Mouse (Mus musculus): ENCODE measurements around the gene Map6. TPM values are rescaled to one million over a fixed set of nuclear protein-coding genes. Genes with fewer than 3 reads are reported as not detected.

Gene Map6
- polyA plus RNA-seq, 1 experiment from 2014 or later = 2.0 TPM

GRCm38 (mm10) chr7:99311433-99311832, 44.2 kb downstream of the Map6 start:
- no peak for ATAC-seq (replicated peaks; ENCODE audit: insufficient number of reproducible peaks, low FRiP score, low TSS enrichment)
- H3K27ac ChIP-seq (ENCODE audit: low read depth, low read length) = no peak overlapping the region
- no peaks in the 10 kb centered on the region for H3K36me3 ChIP-seq (ENCODE audit: control insufficient read depth, insufficient read depth, low read length)
- H3K4me2 ChIP-seq = no peak overlapping the region
- 67% methylated on average over 7 of the region's 7 CpGs for WGBS (ENCODE audit: insufficient replicate concordance)
- H3K4me1 ChIP-seq (ENCODE audit: control insufficient read depth, insufficient read depth, low read length) = peaks cover 14% of the 10 kb centered on the region
- H3K27me3 ChIP-seq (ENCODE audit: control insufficient read depth, insufficient read depth, low read length) = no peaks in the 10 kb centered on the region; the same call in 1 of the 2 replicates
- no peak overlapping the region for H3K9ac ChIP-seq (ENCODE audit: low read depth, low read length)
- no peak overlapping the region for H3K4me3 ChIP-seq (ENCODE audit: low read depth, low read length)
- no peaks in the 10 kb centered on the region for H3K9me3 ChIP-seq (replicated peaks; ENCODE audit: control insufficient read depth, low read length)

GRCm38 (mm10) chr7:99312058-99312457, 44.8 kb downstream of the Map6 start:
- Histone ChIP-seq H3K36me3 (ENCODE audit: control insufficient read depth, insufficient read depth, low read length) (no peaks in the 10 kb centered on the region), H3K27ac (ENCODE audit: low read depth, low read length) (no peak overlapping the region), H3K4me3 (ENCODE audit: low read depth, low read length) (no peak overlapping the region), H3K4me2 (no peak overlapping the region), H3K4me1 (ENCODE audit: control insufficient read depth, insufficient read depth, low read length) (peaks cover 8% of the 10 kb centered on the region), H3K9me3 (replicated peaks; ENCODE audit: control insufficient read depth, low read length) (no peaks in the 10 kb centered on the region), H3K27me3 (ENCODE audit: control insufficient read depth, insufficient read depth, low read length) (peaks cover 3% of the 10 kb centered on the region), H3K9ac (ENCODE audit: low read depth, low read length) (no peak overlapping the region)
- ATAC-seq (replicated peaks; ENCODE audit: insufficient number of reproducible peaks, low FRiP score, low TSS enrichment) = no peak
- whole genome bisulfite sequencing (ENCODE audit: insufficient replicate concordance) = 54% methylated on average over 4 of the region's 4 CpGs

GRCm38 (mm10) chr7:99312671-99313143, 45.5 kb downstream of the Map6 start:
- Histone ChIP-seq H3K4me1 (ENCODE audit: control insufficient read depth, insufficient read depth, low read length) (peaks cover 4% of the 10 kb centered on the region; the same call in 1 of the 2 replicates), H3K27me3 (ENCODE audit: control insufficient read depth, insufficient read depth, low read length) (peaks cover 4% of the 10 kb centered on the region), H3K36me3 (ENCODE audit: control insufficient read depth, insufficient read depth, low read length) (no peaks in the 10 kb centered on the region), H3K27ac (ENCODE audit: low read depth, low read length) (no peak overlapping the region), H3K4me3 (ENCODE audit: low read depth, low read length) (no peak overlapping the region), H3K9me3 (replicated peaks; ENCODE audit: control insufficient read depth, low read length) (no peaks in the 10 kb centered on the region), H3K9ac (ENCODE audit: low read depth, low read length) (no peak overlapping the region), H3K4me2 (no peak overlapping the region)
- no peak for ATAC-seq (replicated peaks; ENCODE audit: insufficient number of reproducible peaks, low FRiP score, low TSS enrichment)
- 57% methylated on average over 8 of the region's 8 CpGs for WGBS (ENCODE audit: insufficient replicate concordance)

GRCm38 (mm10) chr7:99313253-99313652, 46.0 kb downstream of the Map6 start:
- Histone ChIP-seq H3K27ac (ENCODE audit: low read depth, low read length) (no peak overlapping the region), H3K4me1 (ENCODE audit: control insufficient read depth, insufficient read depth, low read length) (peaks cover 4% of the 10 kb centered on the region; the same call in 1 of the 2 replicates), H3K27me3 (ENCODE audit: control insufficient read depth, insufficient read depth, low read length) (peaks cover 4% of the 10 kb centered on the region), H3K9me3 (replicated peaks; ENCODE audit: control insufficient read depth, low read length) (no peaks in the 10 kb centered on the region), H3K4me2 (no peak overlapping the region), H3K9ac (ENCODE audit: low read depth, low read length) (no peak overlapping the region), H3K4me3 (ENCODE audit: low read depth, low read length) (no peak overlapping the region), H3K36me3 (ENCODE audit: control insufficient read depth, insufficient read depth, low read length) (no peaks in the 10 kb centered on the region)
- WGBS (ENCODE audit: insufficient replicate concordance) = 71% methylated on average over 8 of the region's 8 CpGs
- no peak for ATAC-seq (replicated peaks; ENCODE audit: insufficient number of reproducible peaks, low FRiP score, low TSS enrichment)

GRCm38 (mm10) chr7:99314565-99314964, 47.3 kb downstream of the Map6 start:
- no peak overlapping the region for H3K4me2 ChIP-seq
- H3K27ac ChIP-seq (ENCODE audit: low read depth, low read length) = no peak overlapping the region
- ATAC-seq (replicated peaks; ENCODE audit: insufficient number of reproducible peaks, low FRiP score, low TSS enrichment) = no peak
- no peak overlapping the region for H3K9ac ChIP-seq (ENCODE audit: low read depth, low read length)
- H3K27me3 ChIP-seq (ENCODE audit: control insufficient read depth, insufficient read depth, low read length) = peaks cover 4% of the 10 kb centered on the region
- H3K36me3 ChIP-seq (ENCODE audit: control insufficient read depth, insufficient read depth, low read length) = no peaks in the 10 kb centered on the region
- H3K4me1 ChIP-seq (ENCODE audit: control insufficient read depth, insufficient read depth, low read length) = peaks cover 11% of the 10 kb centered on the region; the same call in 1 of the 2 replicates
- WGBS (ENCODE audit: insufficient replicate concordance) = 73% methylated on average over 4 of the region's 4 CpGs
- no peak overlapping the region for H3K4me3 ChIP-seq (ENCODE audit: low read depth, low read length)
- H3K9me3 ChIP-seq (replicated peaks; ENCODE audit: control insufficient read depth, low read length) = no peaks in the 10 kb centered on the region

GRCm38 (mm10) chr7:99316207-99316606, 49.0 kb downstream of the Map6 start:
- Histone ChIP-seq H3K4me2 (no peak overlapping the region), H3K4me3 (ENCODE audit: low read depth, low read length) (no peak overlapping the region), H3K27ac (ENCODE audit: low read depth, low read length) (no peak overlapping the region), H3K36me3 (ENCODE audit: control insufficient read depth, insufficient read depth, low read length) (no peaks in the 10 kb centered on the region), H3K27me3 (ENCODE audit: control insufficient read depth, insufficient read depth, low read length) (peaks cover 7% of the 10 kb centered on the region), H3K4me1 (ENCODE audit: control insufficient read depth, insufficient read depth, low read length) (peaks cover 16% of the 10 kb centered on the region; the same call in 1 of the 2 replicates), H3K9ac (ENCODE audit: low read depth, low read length) (no peak overlapping the region), H3K9me3 (replicated peaks; ENCODE audit: control insufficient read depth, low read length) (no peaks in the 10 kb centered on the region)
- WGBS (ENCODE audit: insufficient replicate concordance) = 68% methylated on average over 7 of the region's 7 CpGs
- no peak for ATAC-seq (replicated peaks; ENCODE audit: insufficient number of reproducible peaks, low FRiP score, low TSS enrichment)

DNA sequence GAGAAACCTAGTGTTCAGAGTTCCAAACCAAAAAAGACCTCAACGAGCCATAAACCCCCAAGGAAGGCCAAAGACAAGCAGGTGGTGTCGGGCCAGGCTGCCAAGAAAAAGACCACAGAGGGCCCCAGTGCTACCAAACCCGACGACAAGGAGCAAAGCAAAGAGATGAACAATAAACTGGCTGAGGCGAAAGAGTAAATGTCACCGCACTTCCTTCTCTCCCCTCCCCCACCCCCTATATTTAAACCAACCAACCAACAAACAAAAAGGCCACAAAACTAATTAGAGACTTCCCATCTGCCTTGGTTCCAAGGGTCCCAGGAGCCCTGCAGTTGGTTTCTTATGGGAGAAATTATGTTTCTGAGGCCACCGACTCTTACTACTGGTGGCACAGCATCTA, 50.2 kb downstream of the Map6 start:
- Histone ChIP-seq H3K4me2 (no peak overlapping the region), H3K36me3 (ENCODE audit: control insufficient read depth, insufficient read depth, low read length) (no peaks in the 10 kb centered on the region), H3K27me3 (ENCODE audit: control insufficient read depth, insufficient read depth, low read length) (peaks cover 7% of the 10 kb centered on the region), H3K9ac (ENCODE audit: low read depth, low read length) (no peak overlapping the region), H3K4me3 (ENCODE audit: low read depth, low read length) (no peak overlapping the region), H3K27ac (ENCODE audit: low read depth, low read length) (no peak overlapping the region), H3K4me1 (ENCODE audit: control insufficient read depth, insufficient read depth, low read length) (peaks cover 12% of the 10 kb centered on the region; the same call in 1 of the 2 replicates), H3K9me3 (replicated peaks; ENCODE audit: control insufficient read depth, low read length) (no peaks in the 10 kb centered on the region)
- WGBS (ENCODE audit: insufficient replicate concordance) = 76% methylated on average over 7 of the region's 7 CpGs
- ATAC-seq (replicated peaks; ENCODE audit: insufficient number of reproducible peaks, low FRiP score, low TSS enrichment) = no peak

- no peak overlapping the region for H3K27ac ChIP-seq (ENCODE audit: low read depth, low read length)
- no peak for ATAC-seq (replicated peaks; ENCODE audit: insufficient number of reproducible peaks, low FRiP score, low TSS enrichment)
- H3K9me3 ChIP-seq (replicated peaks; ENCODE audit: control insufficient read depth, low read length) = no peaks in the 10 kb centered on the region
- H3K36me3 ChIP-seq (ENCODE audit: control insufficient read depth, insufficient read depth, low read length) = no peaks in the 10 kb centered on the region
- H3K9ac ChIP-seq (ENCODE audit: low read depth, low read length) = no peak overlapping the region
- H3K4me1 ChIP-seq (ENCODE audit: control insufficient read depth, insufficient read depth, low read length) = peaks cover 14% of the 10 kb centered on the region; the same call in 1 of the 2 replicates
- H3K27me3 ChIP-seq (ENCODE audit: control insufficient read depth, insufficient read depth, low read length) = peaks cover 17% of the 10 kb centered on the region
- H3K4me3 ChIP-seq (ENCODE audit: low read depth, low read length) = no peak overlapping the region
- no peak overlapping the region for H3K4me2 ChIP-seq
- WGBS (ENCODE audit: insufficient replicate concordance) = 40% methylated on average over 14 of the region's 14 CpGs
Observed at GRCm38 (mm10) chr7:99320524-99320923, 53.3 kb downstream of the Map6 start.

DNA sequence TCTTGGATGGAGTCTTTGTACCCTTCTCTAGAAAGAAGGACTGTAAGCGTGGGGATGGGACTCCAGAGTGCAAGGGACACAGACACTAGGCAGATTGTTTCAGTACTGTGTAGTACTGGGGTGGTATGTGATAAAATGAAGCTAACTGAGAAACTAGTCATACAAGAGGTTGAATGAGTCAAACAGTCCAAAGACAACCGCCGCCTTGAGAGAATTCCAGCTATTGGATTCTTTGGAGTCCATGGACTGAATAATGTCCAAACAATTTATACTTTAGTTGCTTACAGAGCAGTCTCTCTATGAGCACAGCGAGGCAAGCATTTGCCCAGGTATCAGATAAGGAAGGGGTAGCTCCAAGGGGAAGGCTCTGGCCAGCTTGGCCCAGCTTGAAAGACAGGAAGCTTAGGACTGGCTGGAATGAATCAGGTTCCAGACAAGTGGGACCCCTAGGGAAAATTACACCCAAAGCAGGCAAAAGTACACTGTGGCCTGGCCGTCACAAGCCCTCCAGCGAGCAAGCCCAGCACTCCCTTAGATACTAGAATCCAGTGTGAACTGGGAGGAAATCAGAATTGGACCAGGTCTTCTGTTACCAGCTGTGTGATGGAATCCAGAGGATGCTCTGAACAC, 55.6 kb downstream of the Map6 start:
- Histone ChIP-seq H3K4me1 (ENCODE audit: control insufficient read depth, insufficient read depth, low read length) (peaks cover 14% of the 10 kb centered on the region; the same call in 1 of the 2 replicates), H3K36me3 (ENCODE audit: control insufficient read depth, insufficient read depth, low read length) (no peaks in the 10 kb centered on the region), H3K27me3 (ENCODE audit: control insufficient read depth, insufficient read depth, low read length) (peaks cover 19% of the 10 kb centered on the region), H3K4me2 (no peak overlapping the region), H3K9ac (ENCODE audit: low read depth, low read length) (no peak overlapping the region), H3K9me3 (replicated peaks; ENCODE audit: control insufficient read depth, low read length) (no peaks in the 10 kb centered on the region), H3K4me3 (ENCODE audit: low read depth, low read length) (no peak overlapping the region), H3K27ac (ENCODE audit: low read depth, low read length) (no peak overlapping the region)
- WGBS (ENCODE audit: insufficient replicate concordance) = 70% methylated on average over 6 of the region's 6 CpGs
- no peak for ATAC-seq (replicated peaks; ENCODE audit: insufficient number of reproducible peaks, low FRiP score, low TSS enrichment)
